Mouse (Mus musculus) neural tube, embryonic 11.5 days (tissue): Measurements from ENCODE around the gene Rrp7a. TPM values are rescaled to one million over a fixed set of nuclear protein-coding genes. Genes with fewer than 3 reads are reported as not detected.
A peak's percentile ranks its signal among the peaks of the same experiment; 100 is the strongest.

Experiments
- ATAC-seq: fragments of 200-750 bp; cut with Nextera tagmentation; 2 replicates; pipeline ENCODE4 v1.8.0; 2017; ENCODE audit warnings: moderate number of reproducible peaks, mild to moderate bottlenecking, moderate TSS enrichment, moderate library complexity; ENCODE audit not compliant: insufficient read depth, low FRiP score, low TSS enrichment
- DNase-seq: peaks from one replicate; pipeline ENCODE4 v3.0.0-alpha.2; 2015; ENCODE audit warnings: low spot score
- H3K27ac ChIP-seq: fragments of 300-500 bp; sonication (generic); 2 replicates; pipeline ENCODE4 v1.5.1; 2014; ENCODE audit warnings: low read depth, mild to moderate bottlenecking, low read length
- H3K27me3 ChIP-seq: fragments of 300-500 bp; sonication (generic); 2 replicates; pipeline ENCODE4 v1.6.1; 2014; ENCODE audit warnings: mild to moderate bottlenecking, low read length, mixed read lengths; ENCODE audit not compliant: control insufficient read depth, insufficient read depth
- H3K36me3 ChIP-seq: fragments of 300-500 bp; sonication (generic); 2 replicates; pipeline ENCODE4 v1.6.1; 2014; ENCODE audit warnings: mild to moderate bottlenecking, low read length, moderate library complexity, mixed read lengths; ENCODE audit not compliant: control insufficient read depth, insufficient read depth
- H3K4me1 ChIP-seq: fragments of 300-500 bp; sonication (generic); 2 replicates; pipeline ENCODE4 v1.6.1; 2014; ENCODE audit warnings: low read length, mixed read lengths; ENCODE audit not compliant: control insufficient read depth, insufficient read depth
- H3K4me2 ChIP-seq: fragments of 300-500 bp; sonication (generic); 2 replicates; pipeline ENCODE4 v1.6.1; 2014; ENCODE audit warnings: low read depth, mild to moderate bottlenecking, moderate library complexity
- H3K4me3 ChIP-seq: fragments of 300-500 bp; sonication (generic); 2 replicates; pipeline ENCODE4 v1.5.1; 2014; ENCODE audit warnings: low read depth, low read length
- H3K9ac ChIP-seq: fragments of 300-500 bp; sonication (generic); 2 replicates; pipeline ENCODE4 v1.6.1; 2014; ENCODE audit warnings: mild to moderate bottlenecking, low read length
- H3K9me3 ChIP-seq: fragments of 300-500 bp; sonication (generic); 2 replicates; pipeline ENCODE4 v1.6.1; 2016; ENCODE audit warnings: low read length; ENCODE audit not compliant: control insufficient read depth
- WGBS: fragments of 180-500 bp; shearing (Covaris S2); extraction: QIAGEN DNeasy Blood & Tissue Kit; methylation state at CpG from one replicate; pipeline ENCODE4 v1.1.7; 2014; 5-methylcytosine and 5-hydroxymethylcytosine counted together
- polyA plus RNA-seq: library from polyadenylated mRNA; unstranded; fragments of >200 nt; fragmentation: Nextera tagmentation; extraction: Ambion mirVana; gene quantifications from 2 replicates; pipeline ENCODE4 v1.2.1, GENCODE M21; 2014

The Rrp7a gene
- polyA plus RNA-seq, 1 experiment from 2014 or later = 78.6 TPM

GRCm38 (mm10) chr15:83159823-83160222 lies 37.2 kb upstream of the Rrp7a start:
- peaks cover 10% of the 10 kb centered on the region for H3K4me1 ChIP-seq

GRCm38 (mm10) chr15:83158587-83159160 lies 36.1 kb upstream of the Rrp7a start:
- DNase-seq (no peak), ATAC-seq (no peak)
- H3K9ac ChIP-seq = no peak overlapping the region
- H3K36me3 ChIP-seq = peaks cover 2% of the 10 kb centered on the region
- WGBS = 92% methylated on average over 7 of the region's 7 CpGs
- H3K4me1 ChIP-seq = peaks cover 10% of the 10 kb centered on the region
- H3K27ac ChIP-seq = no peak overlapping the region
- H3K4me2 ChIP-seq = no peak overlapping the region
- H3K4me3 ChIP-seq = no peak overlapping the region
- no peaks in the 10 kb centered on the region for H3K9me3 ChIP-seq
- no peaks in the 10 kb centered on the region for H3K27me3 ChIP-seq

More at GRCm38 (mm10) chr15:83159823-83160222, 37.2 kb upstream of the Rrp7a start:
- no peaks in the 10 kb centered on the region for H3K27me3 ChIP-seq
- ATAC-seq = no peak
- H3K36me3 ChIP-seq = peaks cover 2% of the 10 kb centered on the region
- no peak overlapping the region for H3K4me3 ChIP-seq
- no peak overlapping the region for H3K4me2 ChIP-seq
- no peak overlapping the region for H3K27ac ChIP-seq
- no peak for DNase-seq
- no peaks in the 10 kb centered on the region for H3K9me3 ChIP-seq
- no peak overlapping the region for H3K9ac ChIP-seq
- 98% methylated on average over 9 of the region's 9 CpGs for WGBS

GRCm38 (mm10) chr15:83157667-83158064 lies 35.1 kb upstream of the Rrp7a start:
- no peaks in the 10 kb centered on the region for H3K9me3 ChIP-seq
- no peak overlapping the region for H3K9ac ChIP-seq
- DNase-seq (no peak), ATAC-seq (no peak)
- H3K27me3 ChIP-seq = no peaks in the 10 kb centered on the region
- H3K4me1 ChIP-seq = peaks cover 10% of the 10 kb centered on the region
- no peak overlapping the region for H3K4me2 ChIP-seq
- WGBS = 96% methylated on average over 6 of the region's 6 CpGs
- no peak overlapping the region for H3K4me3 ChIP-seq
- H3K27ac ChIP-seq = no peak overlapping the region
- peaks cover 2% of the 10 kb centered on the region for H3K36me3 ChIP-seq

GRCm38 (mm10) chr15:83156929-83157666 lies 34.5 kb upstream of the Rrp7a start:
- WGBS = 83% methylated on average over 11 of the region's 11 CpGs
- Histone ChIP-seq H3K27ac (no peak overlapping the region), H3K36me3 (peaks cover 2% of the 10 kb centered on the region)

GRCm38 (mm10) chr15:83155672-83156419 lies 33.2 kb upstream of the Rrp7a start:
- Histone ChIP-seq H3K9ac (no peak overlapping the region), H3K36me3 (peaks cover 2% of the 10 kb centered on the region), H3K4me2 (no peak overlapping the region), H3K27me3 (no peaks in the 10 kb centered on the region), H3K4me3 (no peak overlapping the region), H3K27ac (no peak overlapping the region), H3K9me3 (no peaks in the 10 kb centered on the region), H3K4me1 (no peaks in the 10 kb centered on the region)
- no peak for DNase-seq
- ATAC-seq = no peak
- WGBS = 73% methylated on average over 6 of the region's 6 CpGs

More at GRCm38 (mm10) chr15:83156929-83157666, 34.5 kb upstream of the Rrp7a start:
- Histone ChIP-seq H3K27me3 (no peaks in the 10 kb centered on the region), H3K9me3 (no peaks in the 10 kb centered on the region), H3K9ac (no peak overlapping the region), H3K4me1 (peaks cover 10% of the 10 kb centered on the region), H3K4me3 (no peak overlapping the region), H3K4me2 (no peak overlapping the region)
- DNase-seq (peak; percentile 67), ATAC-seq (no peak)

GRCm38 (mm10) chr15:83154309-83154708 lies 31.7 kb upstream of the Rrp7a start:
- Histone ChIP-seq H3K4me1 (no peaks in the 10 kb centered on the region), H3K36me3 (peaks cover 2% of the 10 kb centered on the region), H3K27me3 (no peaks in the 10 kb centered on the region), H3K27ac (no peak overlapping the region), H3K9ac (no peak overlapping the region), H3K9me3 (no peaks in the 10 kb centered on the region), H3K4me3 (no peak overlapping the region), H3K4me2 (no peak overlapping the region)
- DNase-seq = no peak
- 95% methylated on average over 7 of the region's 7 CpGs for WGBS
- no peak for ATAC-seq

- Histone ChIP-seq H3K9ac (no peak overlapping the region), H3K27ac (no peak overlapping the region), H3K27me3 (no peaks in the 10 kb centered on the region), H3K36me3 (peaks cover 4% of the 10 kb centered on the region; the same call in 1 of the 2 replicates), H3K4me2 (no peak overlapping the region), H3K4me1 (peaks cover 5% of the 10 kb centered on the region; the same call in 1 of the 2 replicates), H3K4me3 (no peak overlapping the region), H3K9me3 (no peaks in the 10 kb centered on the region)
- 90% methylated on average over 4 of the region's 4 CpGs for WGBS
- ATAC-seq (no peak), DNase-seq (no peak)
Observed at GRCm38 (mm10) chr15:83150694-83151093, 28.1 kb upstream of the Rrp7a start.

- Histone ChIP-seq H3K4me1 (peaks cover 5% of the 10 kb centered on the region; the same call in 1 of the 2 replicates), H3K27ac (peak overlapping the region; percentile 89), H3K4me3 (peak overlapping the region; percentile 76; the same call in 1 of the 2 replicates), H3K9me3 (no peaks in the 10 kb centered on the region), H3K4me2 (0 out of 2 replicates have a peak overlapping the region, but pooled peaks have one; percentile 19), H3K36me3 (peaks cover 4% of the 10 kb centered on the region; the same call in 1 of the 2 replicates), H3K9ac (no peak overlapping the region; the same call in 1 of the 2 replicates), H3K27me3 (no peaks in the 10 kb centered on the region)
- ATAC-seq (no peak), DNase-seq (no peak)
- WGBS = 26% methylated on average over 3 of the region's 3 CpGs
Observed at GRCm38 (mm10) chr15:83150073-83150442, 27.5 kb upstream of the Rrp7a start.
